Mouse (Mus musculus) testis, adult 2 months (tissue): ENCODE results near the gene Ubr2.

Experiments used
- CTCF ChIP-seq: fragments of 200-500 bp; IDR thresholded peaks from 2 replicates; pipeline ENCODE4 v1.5.1; 2012; ENCODE audit warnings: low read depth, mild to moderate bottlenecking, inconsistent platforms, low read length, moderate library complexity; ENCODE audit not compliant: control insufficient read depth, insufficient read depth, insufficient replicate concordance
- POLR2A ChIP-seq: fragments of 200-500 bp; IDR thresholded peaks from 2 replicates; pipeline ENCODE4 v1.6.1; 2012; ENCODE audit warnings: low read depth, mild to moderate bottlenecking, inconsistent platforms, low read length, moderate library complexity; ENCODE audit not compliant: control insufficient read depth

DNA sequence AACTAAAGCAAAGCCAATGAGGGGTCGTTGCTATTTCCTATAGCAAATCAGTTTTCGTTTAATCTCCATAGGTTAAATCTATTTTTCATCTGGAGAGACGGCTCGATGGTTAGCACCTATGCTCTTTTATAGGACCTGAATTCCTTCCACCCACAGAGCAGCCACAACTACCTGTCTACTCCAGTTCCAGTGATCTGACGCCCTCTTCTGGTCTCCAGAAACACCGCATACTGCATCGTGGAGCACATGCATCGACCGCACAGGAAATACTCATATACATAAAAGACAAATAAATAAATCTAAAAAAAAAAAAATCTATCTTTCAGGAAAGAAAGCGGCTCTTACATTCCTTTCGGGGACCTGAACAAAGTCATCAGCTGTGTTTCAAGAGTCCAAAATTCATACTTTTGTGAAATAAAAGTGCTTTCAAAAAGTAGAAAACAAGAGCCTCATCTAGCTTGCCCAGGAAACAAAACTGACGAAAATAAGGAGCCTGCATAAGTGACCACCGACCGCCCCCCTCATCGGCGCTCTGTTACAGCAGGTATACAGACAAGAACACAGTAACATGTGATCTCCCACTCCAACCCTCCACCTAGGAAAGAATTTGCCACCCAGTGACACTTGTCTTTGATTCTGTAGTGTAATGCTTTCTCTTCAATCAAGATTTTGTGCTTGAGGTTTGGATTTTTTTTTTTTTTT, 121.7 kb downstream of the Ubr2 start:
- TF ChIP-seq POLR2A (no peak), CTCF (peak; percentile 31; the same call in 1 of the 2 replicates)
